Mouse (Mus musculus) stomach, postnatal 0 days (tissue): ENCODE results near the gene Mak. TPM values are rescaled to one million over a fixed set of nuclear protein-coding genes. Genes with fewer than 3 reads are reported as not detected.

ENCODE experiments used
- ATAC-seq: fragments of 200-750 bp; cut with Nextera tagmentation; 2 replicates; pipeline ENCODE4 v1.8.0; 2017; ENCODE audit not compliant: low FRiP score, low TSS enrichment
- DNase-seq: peaks from one replicate; pipeline ENCODE4 v3.0.0-alpha.2; 2016; ENCODE audit warnings: low spot score
- H3K27ac ChIP-seq: fragments of 300-500 bp; sonication (generic); replicated peaks from 2 replicates; pipeline ENCODE4 v1.5.1; 2014; ENCODE audit warnings: mild to moderate bottlenecking, control low read depth
- H3K27me3 ChIP-seq: fragments of 300-500 bp; sonication (generic); 2 replicates; pipeline ENCODE4 v1.6.1; 2014; ENCODE audit warnings: low read length; ENCODE audit not compliant: control insufficient read depth, insufficient read depth
- H3K36me3 ChIP-seq: fragments of 300-500 bp; sonication (generic); 2 replicates; pipeline ENCODE4 v1.6.1; 2014; ENCODE audit warnings: low read length, mixed read lengths; ENCODE audit not compliant: control insufficient read depth, insufficient read depth
- H3K4me1 ChIP-seq: fragments of 300-500 bp; sonication (generic); replicated peaks from 2 replicates; pipeline ENCODE4 v1.6.1; 2014; ENCODE audit warnings: antibody characterized with exemption; ENCODE audit not compliant: control insufficient read depth, insufficient read depth
- H3K4me2 ChIP-seq: fragments of 300-500 bp; sonication (generic); replicated peaks from 2 replicates; pipeline ENCODE4 v1.6.1; 2014; ENCODE audit warnings: low read depth, mild to moderate bottlenecking, control low read depth, moderate library complexity
- H3K4me3 ChIP-seq: fragments of 300-500 bp; sonication (generic); 2 replicates; pipeline ENCODE4 v1.5.1; 2014; ENCODE audit warnings: low read depth, low read length, control low read depth
- H3K9ac ChIP-seq: fragments of 300-500 bp; sonication (generic); 2 replicates; pipeline ENCODE4 v1.6.1; 2014; ENCODE audit warnings: mild to moderate bottlenecking, low read length, control low read depth, mixed read lengths
- H3K9me3 ChIP-seq: fragments of 300-500 bp; sonication (generic); 2 replicates; pipeline ENCODE4 v1.6.1; 2016; ENCODE audit warnings: low read length; ENCODE audit not compliant: control insufficient read depth
- CTCF ChIP-seq: IDR thresholded peaks from 2 replicates; pipeline ENCODE4 v1.5.1; 2016; ENCODE audit warnings: antibody characterized with exemption, low read depth, mild to moderate bottlenecking, moderate library complexity
- EP300 ChIP-seq: optimal IDR thresholded peaks from 2 replicates; pipeline ENCODE3; 2016; ENCODE audit warnings: antibody characterized with exemption
- WGBS: fragments of 180-500 bp; shearing (Covaris S2); extraction: QIAGEN DNeasy Blood & Tissue Kit; methylation state at CpG from one replicate; pipeline ENCODE4 v1.1.7; 2014; 5-methylcytosine and 5-hydroxymethylcytosine counted together
- polyA plus RNA-seq: library from polyadenylated mRNA; unstranded; fragments of >200 nt; fragmentation: Nextera tagmentation; extraction: Ambion mirVana; gene quantifications from 2 replicates; pipeline ENCODE4 v1.2.1, GENCODE M21; 2015

Mak gene
- 0.23 and 0.24 TPM in 2 replicates for polyA plus RNA-seq

- DNase-seq (peak; percentile 91), ATAC-seq (peak; percentile 96)
- no peaks in the 10 kb centered on the region for H3K27me3 ChIP-seq
- H3K9me3 ChIP-seq, result no peaks in the 10 kb centered on the region
- H3K4me2 ChIP-seq, result peak within 1 kb of the TSS; percentile 69
- WGBS, result under 1% methylated on average over 32 of the region's 40 CpGs
- TF ChIP-seq EP300 (no peak), CTCF (no peak)
- H3K36me3 ChIP-seq, result no peaks in the 10 kb centered on the region
- no peak within 1 kb of the TSS for H3K27ac ChIP-seq
- no peaks in the 10 kb centered on the region for H3K4me1 ChIP-seq
- peak within 1 kb of the TSS; percentile 18; the same call in 1 of the 2 replicates for H3K9ac ChIP-seq
- H3K4me3 ChIP-seq, result peak within 1 kb of the TSS; percentile 38
Observed at GRCm38 (mm10) chr13:41079421-41079780, at the start of gene Mak. Gene Mak, minus strand, starts transcription at chr13:41079706.

GRCm38 (mm10) chr13:41129061-41129460, 49.6 kb upstream of the Mak start:
- no peak overlapping the region for H3K4me3 ChIP-seq
- no peaks in the 10 kb centered on the region for H3K27me3 ChIP-seq
- no peaks in the 10 kb centered on the region for H3K36me3 ChIP-seq
- no peak overlapping the region for H3K4me2 ChIP-seq
- TF ChIP-seq EP300 (no peak), CTCF (no peak)
- 83% methylated on average over 8 of the region's 8 CpGs for WGBS
- H3K9ac ChIP-seq, result no peak overlapping the region
- no peaks in the 10 kb centered on the region for H3K4me1 ChIP-seq
- no peaks in the 10 kb centered on the region for H3K9me3 ChIP-seq
- H3K27ac ChIP-seq, result no peak overlapping the region
- no peak for DNase-seq
- ATAC-seq, result no peak

- Histone ChIP-seq H3K4me1 (no peaks in the 10 kb centered on the region), H3K27me3 (no peaks in the 10 kb centered on the region), H3K4me3 (no peak overlapping the region), H3K4me2 (no peak overlapping the region), H3K9me3 (no peaks in the 10 kb centered on the region), H3K27ac (no peak overlapping the region), H3K9ac (no peak overlapping the region), H3K36me3 (no peaks in the 10 kb centered on the region)
- no peak for ATAC-seq
- WGBS, result 84% methylated on average over 8 of the region's 8 CpGs
- no peak for DNase-seq
- TF ChIP-seq EP300 (no peak), CTCF (no peak)
Observed at GRCm38 (mm10) chr13:41128326-41128725, 48.8 kb upstream of the Mak start.

GRCm38 (mm10) chr13:41123666-41124225, 44.2 kb upstream of the Mak start:
- DNase-seq (no peak), ATAC-seq (no peak)
- H3K4me3 ChIP-seq, result no peak overlapping the region
- H3K27ac ChIP-seq, result no peak overlapping the region
- no peaks in the 10 kb centered on the region for H3K27me3 ChIP-seq
- TF ChIP-seq EP300, result no peak
- TF ChIP-seq CTCF, result no peak
- H3K4me2 ChIP-seq, result no peak overlapping the region
- WGBS, result 84% methylated on average over 6 of the region's 6 CpGs
- no peaks in the 10 kb centered on the region for H3K4me1 ChIP-seq
- H3K9me3 ChIP-seq, result no peaks in the 10 kb centered on the region
- H3K9ac ChIP-seq, result no peak overlapping the region
- no peaks in the 10 kb centered on the region for H3K36me3 ChIP-seq

GRCm38 (mm10) chr13:41119152-41119945, 39.8 kb upstream of the Mak start:
- no peaks in the 10 kb centered on the region for H3K9me3 ChIP-seq
- H3K27ac ChIP-seq, result no peak overlapping the region
- no peaks in the 10 kb centered on the region for H3K27me3 ChIP-seq
- no peak overlapping the region for H3K9ac ChIP-seq
- no peaks in the 10 kb centered on the region for H3K4me1 ChIP-seq
- no peak overlapping the region for H3K4me3 ChIP-seq
- no peaks in the 10 kb centered on the region for H3K36me3 ChIP-seq
- H3K4me2 ChIP-seq, result no peak overlapping the region
- WGBS, result 39% methylated on average over 9 of the region's 9 CpGs
- DNase-seq (no peak), ATAC-seq (no peak)
- no peak for TF ChIP-seq EP300
- no peak for TF ChIP-seq CTCF

GRCm38 (mm10) chr13:41113940-41114339, 34.4 kb upstream of the Mak start, which contains the start of gene Sycp2l:
Gene Sycp2l, plus strand, starts transcription at chr13:41114307.
- TF ChIP-seq CTCF (no peak), EP300 (no peak)
- Histone ChIP-seq H3K9me3 (no peaks in the 10 kb centered on the region), H3K36me3 (no peaks in the 10 kb centered on the region), H3K9ac (no peak within 1 kb of the TSS), H3K4me1 (no peaks in the 10 kb centered on the region), H3K27me3 (no peaks in the 10 kb centered on the region), H3K27ac (no peak within 1 kb of the TSS), H3K4me2 (peak within 1 kb of the TSS; percentile 38), H3K4me3 (no peak within 1 kb of the TSS)
- 31% methylated on average over 14 of the region's 14 CpGs for WGBS
- DNase-seq (peak; percentile 44), ATAC-seq (0 out of 2 replicates have a peak, but pooled peaks have one; percentile 42)
